Mouse (Mus musculus) kidney, adult 2 months (tissue): ENCODE measurements around the gene Zfp689.

ENCODE experiments used
- CTCF ChIP-seq: fragments of 200-500 bp; conservative IDR thresholded peaks from 2 replicates; pipeline ENCODE4 v1.5.1; 2011; ENCODE audit warnings: low read depth, mild to moderate bottlenecking, control low read depth, low read length, moderate library complexity, mixed read lengths; ENCODE audit not compliant: insufficient read depth, insufficient read length
- POLR2A ChIP-seq: fragments of 200-500 bp; IDR thresholded peaks from one replicate; pipeline ENCODE4 v1.6.1; 2011; ENCODE audit warnings: low read depth, low read length, control low read depth

GRCm38 (mm10) chr7:127494648-127495047 lies 45.7 kb upstream of the Zfp689 start:
- no peak for TF ChIP-seq POLR2A
- TF ChIP-seq CTCF = no peak
